ENCODE assay signal across 8 mouse cellular contexts in genomic region chr6:135323311-135323982, GRCm38 (mm10). TPM values are rescaled to one million over a fixed set of nuclear protein-coding genes. Genes with fewer than 3 reads are reported as not detected.
DNase-seq lines count a peak whose midpoint lies in the region; ATAC-seq and TF ChIP-seq lines count a peak whose summit lies in the region.

No protein-coding gene starts in this region.

- H3K27me3 ChIP-seq in E14TG2a.4 (ENCODE audit: insufficient read depth, low read length), result peaks cover 11% of the 10 kb centered on the region
- no peaks in the 10 kb centered on the region for H3K27me3 ChIP-seq in hindbrain, embryonic 16.5 days (replicated peaks; ENCODE audit: control insufficient read depth, insufficient read depth, low read length)
- peaks cover 17% of the 10 kb centered on the region for H3K27me3 ChIP-seq in liver, embryonic 12.5 days (replicated peaks)

- H3K9me3 ChIP-seq in E14TG2a.4 (ENCODE audit: low read length), result no peaks in the 10 kb centered on the region
- H3K9me3 ChIP-seq in hindbrain, embryonic 16.5 days (ENCODE audit: control insufficient read depth, low read length), result no peaks in the 10 kb centered on the region
- H3K9me3 ChIP-seq in liver, embryonic 12.5 days (replicated peaks), result no peaks in the 10 kb centered on the region

- peaks cover 32% of the 10 kb centered on the region for H3K4me1 ChIP-seq in E14TG2a.4 (replicated peaks; ENCODE audit: low read depth, low read length)
- peaks cover 6% of the 10 kb centered on the region for H3K4me1 ChIP-seq in hindbrain, embryonic 16.5 days (ENCODE audit: control insufficient read depth, insufficient read depth, low read depth, low read length)
- peaks cover 20% of the 10 kb centered on the region; the same call in 1 of the 2 replicates for H3K4me1 ChIP-seq in liver, embryonic 12.5 days

- DNase-seq in brain, adult 2 months (ENCODE audit: low read depth, low spot score), result peak; percentile 47
- DNase-seq in gastrocnemius, adult 2 months, result peak; percentile 75
- DNase-seq in monocyte, adult 2 months (ENCODE audit: low read depth in 1 of 2, low spot score in 2 of 2), result peak; percentile 14 to 41
- DNase-seq in thymus, postnatal 36 days, result peak; percentile 75 to 85

- ATAC-seq in hindbrain, embryonic 16.5 days, result peak; percentile 67
- ATAC-seq in liver, embryonic 12.5 days, result 0 out of 2 replicates have a peak, but pooled peaks have one; percentile 21
- no peak for ATAC-seq in frontal cortex, adult (ENCODE audit: low TSS enrichment)

- peak overlapping the region; percentile 7; the same call in 1 of the 2 replicates for H3K4me2 ChIP-seq in hindbrain, embryonic 16.5 days (ENCODE audit: low read length)
- peak overlapping the region; percentile 10; the same call in 1 of the 2 replicates for H3K4me2 ChIP-seq in liver, embryonic 12.5 days

- intact Hi-C loops in gastrocnemius, adult 2 months (cut with DNase I), result no loop called here

- WGBS in hindbrain, embryonic 16.5 days, result 43% methylated on average over 16 of the region's 16 CpGs
- 19% methylated on average over 16 of the region's 16 CpGs for WGBS in liver, embryonic 12.5 days (ENCODE audit: insufficient replicate concordance)

- H3K36me3 ChIP-seq in E14TG2a.4 (ENCODE audit: insufficient read depth, low read length), result no peaks in the 10 kb centered on the region
- H3K36me3 ChIP-seq in hindbrain, embryonic 16.5 days (ENCODE audit: control insufficient read depth, insufficient read depth, low read length), result no peaks in the 10 kb centered on the region
- H3K36me3 ChIP-seq in liver, embryonic 12.5 days, result no peaks in the 10 kb centered on the region

- TF ChIP-seq CTCF in E14TG2a.4 (conservative IDR thresholded peaks at IDR 0.05; ENCODE audit: low read length), result no peak
- TF ChIP-seq CTCF in gastrocnemius, adult 2 months (IDR thresholded peaks at IDR 0.05), result no peak

- H3K27ac ChIP-seq in gastrocnemius, adult 2 months, result peak overlapping the region; percentile 61
- no peak overlapping the region; the same call in 1 of the 2 replicates for H3K27ac ChIP-seq in hindbrain, embryonic 16.5 days (ENCODE audit: low read depth, low read length)
- H3K27ac ChIP-seq in liver, embryonic 12.5 days, result no peak overlapping the region

- no peak overlapping the region for H3K9ac ChIP-seq in hindbrain, embryonic 16.5 days (ENCODE audit: low read depth, low read length)
- no peak overlapping the region for H3K9ac ChIP-seq in liver, embryonic 12.5 days

- peak overlapping the region; percentile 45 for H3K4me3 ChIP-seq in E14TG2a.4 (replicated peaks; ENCODE audit: low read length)
- peak overlapping the region; percentile 38 for H3K4me3 ChIP-seq in gastrocnemius, adult 2 months
- H3K4me3 ChIP-seq in hindbrain, embryonic 16.5 days (ENCODE audit: low read length), result no peak overlapping the region
- H3K4me3 ChIP-seq in liver, embryonic 12.5 days, result no peak overlapping the region

RNA-seq across cellular contexts. Expression of gene Pbp2, which starts 13.2 kb away (rescaled TPM):
- under 1 TPM in 1 of 2 experiments, not detected in 1; 0.17 TPM for total RNA-seq in gastrocnemius, adult 2 months (2021)
- not detected in 2 replicates for polyA plus RNA-seq in hindbrain, embryonic 16.5 days (2015; fragmentation: Nextera tagmentation; extraction: Ambion mirVana)
- not detected in 2 replicates for polyA plus RNA-seq in liver, embryonic 12.5 days (2016; fragmentation: Nextera tagmentation; extraction: Ambion mirVana)

RNA-seq across cellular contexts. Expression of gene Emp1, which starts 38.9 kb away (rescaled TPM):
- total RNA-seq in gastrocnemius, adult 2 months (2021), result 10 to 100 TPM; 20.3 to 60.2 TPM
- 9.9 and 13.0 TPM in 2 replicates for polyA plus RNA-seq in hindbrain, embryonic 16.5 days (2015; fragmentation: Nextera tagmentation; extraction: Ambion mirVana)
- 0.74 and 0.99 TPM in 2 replicates for polyA plus RNA-seq in liver, embryonic 12.5 days (2016; fragmentation: Nextera tagmentation; extraction: Ambion mirVana)

Comparison
In these comparisons a context has a peak if more than half of its experiments do, and no peak if none do; other contexts are left out.
1. H3K4me3 ChIP-seq: peak in E14TG2a.4 (single experiment) and gastrocnemius, adult 2 months (single experiment); none in hindbrain, embryonic 16.5 days (single experiment) and liver, embryonic 12.5 days (single experiment).
2. DNase-seq: peak in every context shown above with its lines; median percentile 80 in thymus, postnatal 36 days; 75 in gastrocnemius, adult 2 months; 47 in brain, adult 2 months; 28 in monocyte, adult 2 months.